Mouse (Mus musculus) midbrain, postnatal 0 days (tissue): ENCODE measurements around the gene Riok1. TPM values are rescaled to one million over a fixed set of nuclear protein-coding genes. Genes with fewer than 3 reads are reported as not detected.

Experiments used
- ATAC-seq: fragments of 200-750 bp; cut with Nextera tagmentation; 2 replicates; pipeline ENCODE4 v1.8.0; 2017; ENCODE audit warnings: moderate number of reproducible peaks, mild to moderate bottlenecking, moderate TSS enrichment, moderate library complexity; ENCODE audit not compliant: low FRiP score
- DNase-seq: peaks from one replicate; pipeline ENCODE4 v3.0.0-alpha.2; 2015; ENCODE audit warnings: low spot score
- H3K27ac ChIP-seq: fragments of 300-500 bp; sonication (generic); 2 replicates; pipeline ENCODE4 v1.5.1; 2014; ENCODE audit warnings: low read depth, mild to moderate bottlenecking, low read length, mixed read lengths
- H3K27me3 ChIP-seq: fragments of 300-500 bp; sonication (generic); 2 replicates; pipeline ENCODE4 v1.6.1; 2014; ENCODE audit warnings: low read length, control low read depth, mixed read lengths; ENCODE audit not compliant: insufficient read depth
- H3K36me3 ChIP-seq: fragments of 300-500 bp; sonication (generic); 2 replicates; pipeline ENCODE4 v1.6.1; 2014; ENCODE audit warnings: low read length, control low read depth, mixed read lengths; ENCODE audit not compliant: insufficient read depth
- H3K4me1 ChIP-seq: fragments of 300-500 bp; sonication (generic); 2 replicates; pipeline ENCODE4 v1.6.1; 2014; ENCODE audit warnings: mild to moderate bottlenecking, control low read depth, antibody characterized with exemption, low read length, mixed read lengths; ENCODE audit not compliant: insufficient read depth
- H3K4me2 ChIP-seq: fragments of 300-500 bp; sonication (generic); 2 replicates; pipeline ENCODE4 v1.6.1; 2014; ENCODE audit warnings: low read depth, mild to moderate bottlenecking, low read length, mixed read lengths; ENCODE audit not compliant: poor library complexity, severe bottlenecking
- H3K4me3 ChIP-seq: fragments of 300-500 bp; sonication (generic); 2 replicates; pipeline ENCODE4 v1.5.1; 2014; ENCODE audit warnings: low read depth, mild to moderate bottlenecking, low read length, moderate library complexity
- H3K9ac ChIP-seq: fragments of 300-500 bp; sonication (generic); replicated peaks from 2 replicates; pipeline ENCODE4 v1.6.1; 2014; ENCODE audit warnings: mild to moderate bottlenecking, low read length, moderate library complexity, mixed read lengths; ENCODE audit not compliant: poor library complexity, severe bottlenecking
- H3K9me3 ChIP-seq: fragments of 300-500 bp; sonication (generic); 2 replicates; pipeline ENCODE4 v1.6.1; 2016; ENCODE audit warnings: low read length, control low read depth
- CTCF ChIP-seq: IDR thresholded peaks from 2 replicates; pipeline ENCODE4 v1.5.1; 2016; ENCODE audit warnings: antibody characterized with exemption, mild to moderate bottlenecking
- WGBS: fragments of 180-500 bp; shearing (Covaris S2); extraction: QIAGEN DNeasy Blood & Tissue Kit; methylation state at CpG from one replicate; pipeline ENCODE4 v1.1.7; 2014; 5-methylcytosine and 5-hydroxymethylcytosine counted together
- polyA plus RNA-seq: library from polyadenylated mRNA; unstranded; fragments of >200 nt; fragmentation: Nextera tagmentation; extraction: Ambion mirVana; gene quantifications from 2 replicates; pipeline ENCODE4 v1.2.1, GENCODE M21; 2015
- total RNA-seq: library from RNA; depleted of rRNA; stranded (reverse); fragments of >200 nt; gene quantifications from 2 replicates; pipeline ENCODE4 v1.2.3, GENCODE M21; 2014

The Riok1 gene
- total and polyA plus RNA-seq, 2 experiments from 2014 or later = 24.5 to 44.3 TPM

- WGBS = under 1% methylated on average over 47 of the region's 47 CpGs
- peak; percentile 65 for TF ChIP-seq CTCF
- DNase-seq = peak; percentile 98
- H3K9ac ChIP-seq = peak within 1 kb of the TSS; percentile 90
- peaks cover 17% of the 10 kb centered on the region for H3K36me3 ChIP-seq
- ATAC-seq = peak; percentile 96
- peak within 1 kb of the TSS; percentile 64 for H3K4me3 ChIP-seq
- peak within 1 kb of the TSS; percentile 77 for H3K27ac ChIP-seq
- H3K4me1 ChIP-seq = peaks cover 13% of the 10 kb centered on the region; the same call in 1 of the 2 replicates
- H3K4me2 ChIP-seq = peak within 1 kb of the TSS; percentile 91
- H3K9me3 ChIP-seq = no peaks in the 10 kb centered on the region
- H3K27me3 ChIP-seq = no peaks in the 10 kb centered on the region
Observed at GRCm38 (mm10) chr13:38037044-38037687, 371 bp downstream of the Riok1 start, which contains the start of gene Cage1. Cage1 (minus strand) TSS chr13:38037069.

- no peak for TF ChIP-seq CTCF
- Histone ChIP-seq H3K9ac (peak overlapping the region; percentile 90), H3K9me3 (no peaks in the 10 kb centered on the region), H3K4me1 (peaks cover 13% of the 10 kb centered on the region; the same call in 1 of the 2 replicates), H3K4me3 (peak overlapping the region; percentile 64), H3K27ac (no peak overlapping the region), H3K27me3 (no peaks in the 10 kb centered on the region), H3K36me3 (peaks cover 22% of the 10 kb centered on the region), H3K4me2 (peak overlapping the region; percentile 91)
- DNase-seq (no peak), ATAC-seq (no peak)
- WGBS = 57% methylated on average over 12 of the region's 12 CpGs
Observed at GRCm38 (mm10) chr13:38037811-38038210, 1.0 kb downstream of the Riok1 start.

GRCm38 (mm10) chr13:38049888-38050287, 13.1 kb downstream of the Riok1 start:
- no peak overlapping the region for H3K9ac ChIP-seq
- no peaks in the 10 kb centered on the region for H3K27me3 ChIP-seq
- 94% methylated on average over 3 of the region's 3 CpGs for WGBS
- ATAC-seq = no peak
- DNase-seq = no peak
- peaks cover 48% of the 10 kb centered on the region for H3K36me3 ChIP-seq
- no peaks in the 10 kb centered on the region for H3K4me1 ChIP-seq
- no peak overlapping the region for H3K4me2 ChIP-seq
- no peak overlapping the region for H3K27ac ChIP-seq
- no peak for TF ChIP-seq CTCF
- no peaks in the 10 kb centered on the region for H3K9me3 ChIP-seq
- H3K4me3 ChIP-seq = no peak overlapping the region

- no peak for ATAC-seq
- Histone ChIP-seq H3K4me1 (no peaks in the 10 kb centered on the region), H3K9ac (no peak overlapping the region), H3K27me3 (no peaks in the 10 kb centered on the region), H3K27ac (no peak overlapping the region), H3K4me3 (no peak overlapping the region), H3K4me2 (no peak overlapping the region), H3K9me3 (no peaks in the 10 kb centered on the region), H3K36me3 (peaks cover 31% of the 10 kb centered on the region)
- TF ChIP-seq CTCF = no peak
- WGBS = 90% methylated on average over 11 of the region's 11 CpGs
- no peak for DNase-seq
Observed at GRCm38 (mm10) chr13:38062678-38063077, 25.9 kb downstream of the Riok1 start.

- Histone ChIP-seq H3K4me3 (no peak overlapping the region), H3K36me3 (peaks cover 18% of the 10 kb centered on the region; the same call in 1 of the 2 replicates), H3K27ac (no peak overlapping the region), H3K4me2 (no peak overlapping the region), H3K9me3 (no peaks in the 10 kb centered on the region), H3K9ac (no peak overlapping the region), H3K4me1 (no peaks in the 10 kb centered on the region), H3K27me3 (no peaks in the 10 kb centered on the region)
- peak; percentile 78 for DNase-seq
- 75% methylated on average over 11 of the region's 11 CpGs for WGBS
- TF ChIP-seq CTCF = peak; percentile 89
- peak; percentile 68 for ATAC-seq
Observed at GRCm38 (mm10) chr13:38064854-38065663, 28.3 kb downstream of the Riok1 start.

- 75% methylated on average over 4 of the region's 4 CpGs for WGBS
- Histone ChIP-seq H3K4me2 (no peak overlapping the region), H3K27ac (no peak overlapping the region), H3K9ac (no peak overlapping the region), H3K9me3 (no peaks in the 10 kb centered on the region), H3K36me3 (no peaks in the 10 kb centered on the region), H3K27me3 (no peaks in the 10 kb centered on the region), H3K4me3 (no peak overlapping the region), H3K4me1 (no peaks in the 10 kb centered on the region)
- ATAC-seq = no peak
- TF ChIP-seq CTCF = no peak
- DNase-seq = peak; percentile 19
Observed at GRCm38 (mm10) chr13:38070945-38071344, 34.1 kb downstream of the Riok1 start.
